Mouse (Mus musculus): Measurements from ENCODE around the gene Nfib.

Nfib gene

DNA sequence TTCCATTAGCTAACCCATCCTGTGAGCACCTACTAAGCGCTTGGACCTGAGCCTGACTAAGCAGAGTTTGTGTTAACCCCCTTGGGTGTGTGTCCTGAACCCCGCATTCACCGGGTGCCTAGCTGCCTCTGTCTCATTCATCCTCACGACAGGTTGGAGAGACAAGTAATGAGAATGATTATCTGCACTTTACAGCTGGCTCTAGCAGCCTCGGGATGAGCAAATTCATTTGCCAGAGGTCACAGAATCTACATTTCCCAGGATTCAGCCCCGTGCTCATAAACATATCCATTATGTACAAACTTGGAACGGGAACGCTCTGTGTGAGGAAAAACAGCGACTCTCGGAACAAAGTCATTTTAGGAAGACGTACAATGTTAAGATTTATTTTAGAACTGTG is 6.0 kb downstream of the Nfib start:
- no peak for TF ChIP-seq GATA4 (IDR thresholded peaks at IDR 0.05; ENCODE audit: insufficient replicate concordance, low read length)

GRCm38 (mm10) chr4:82698616-82699015 is 6.9 kb downstream of the Nfib start:
- TF ChIP-seq GATA4 (IDR thresholded peaks at IDR 0.05; ENCODE audit: insufficient replicate concordance, low read length): no peak

DNA sequence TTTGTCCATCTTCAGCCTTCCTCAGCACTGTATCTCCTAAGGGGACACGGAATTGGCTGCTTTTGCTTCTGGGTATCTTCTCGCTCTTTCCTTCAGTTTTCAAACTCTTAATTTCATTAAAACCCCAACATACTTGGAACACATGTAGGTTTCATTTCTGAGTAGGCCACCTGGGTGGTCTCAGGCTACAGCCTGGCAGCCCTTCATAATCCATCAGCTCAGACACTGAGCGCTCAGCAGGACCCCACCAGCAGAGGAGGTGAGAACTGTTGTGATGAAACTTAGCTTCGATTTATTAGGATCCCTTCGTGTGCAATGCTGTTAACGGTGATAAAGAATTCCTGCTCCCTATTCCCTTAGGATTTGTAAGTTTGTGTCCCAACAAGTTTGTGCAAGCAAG is 8.4 kb downstream of the Nfib start:
- TF ChIP-seq GATA4 (IDR thresholded peaks at IDR 0.05; ENCODE audit: insufficient replicate concordance, low read length): no peak

- no peak for TF ChIP-seq GATA4 (IDR thresholded peaks at IDR 0.05; ENCODE audit: insufficient replicate concordance, low read length)
Observed at GRCm38 (mm10) chr4:82695760-82696501, 9.6 kb downstream of the Nfib start.

DNA sequence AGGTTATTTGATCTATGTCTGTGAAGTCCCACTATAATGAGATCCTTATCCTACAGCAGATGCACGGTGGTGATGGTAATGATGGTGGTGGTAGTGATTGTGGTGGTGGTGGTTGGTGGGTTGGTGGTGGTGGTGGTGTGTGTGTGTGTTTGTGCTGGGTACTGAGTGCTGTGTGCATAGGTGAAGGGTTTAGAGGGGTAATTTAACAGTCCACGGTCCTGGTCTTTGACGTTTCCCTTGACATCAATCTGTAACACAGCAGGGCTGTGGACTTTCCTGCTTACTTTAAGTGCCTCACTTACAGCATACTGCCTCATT is 13.6 kb downstream of the Nfib start:
- no peak for TF ChIP-seq GATA4 (IDR thresholded peaks at IDR 0.05; ENCODE audit: insufficient replicate concordance, low read length)

- no peak for TF ChIP-seq GATA4 (IDR thresholded peaks at IDR 0.05; ENCODE audit: insufficient replicate concordance, low read length)
Observed at GRCm38 (mm10) chr4:82691126-82692008, 14.2 kb downstream of the Nfib start.

- TF ChIP-seq GATA4 (IDR thresholded peaks at IDR 0.05; ENCODE audit: insufficient replicate concordance, low read length): no peak
Observed at GRCm38 (mm10) chr4:82690267-82690666, 15.3 kb downstream of the Nfib start.

- no peak for TF ChIP-seq GATA4 (IDR thresholded peaks at IDR 0.05; ENCODE audit: insufficient replicate concordance, low read length)
Observed at GRCm38 (mm10) chr4:82686037-82686436, 19.5 kb downstream of the Nfib start.

GRCm38 (mm10) chr4:82684088-82684715 is 21.3 kb downstream of the Nfib start:
- no peak for TF ChIP-seq GATA4 (IDR thresholded peaks at IDR 0.05; ENCODE audit: insufficient replicate concordance, low read length)

DNA sequence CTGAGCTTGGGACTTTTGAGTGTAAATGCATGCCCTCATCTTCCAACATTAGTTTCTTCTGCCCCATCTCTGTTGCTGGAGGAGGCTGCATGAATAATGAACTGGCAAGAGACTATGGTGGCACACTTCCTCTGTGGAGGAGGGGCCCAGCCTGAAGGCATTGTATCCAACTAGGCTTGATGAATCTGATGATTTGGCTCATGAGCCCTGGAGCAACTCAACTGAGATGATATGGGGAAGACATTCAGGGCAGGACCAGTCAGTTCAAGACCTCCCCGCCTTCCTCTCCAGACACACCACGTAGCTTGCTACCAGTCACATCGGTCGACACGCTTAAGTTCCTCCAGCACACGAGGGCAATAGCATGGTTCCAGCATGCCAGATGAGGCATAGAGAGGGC is 22.0 kb downstream of the Nfib start:
- TF ChIP-seq GATA4 (IDR thresholded peaks at IDR 0.05; ENCODE audit: insufficient replicate concordance, low read length): no peak

DNA sequence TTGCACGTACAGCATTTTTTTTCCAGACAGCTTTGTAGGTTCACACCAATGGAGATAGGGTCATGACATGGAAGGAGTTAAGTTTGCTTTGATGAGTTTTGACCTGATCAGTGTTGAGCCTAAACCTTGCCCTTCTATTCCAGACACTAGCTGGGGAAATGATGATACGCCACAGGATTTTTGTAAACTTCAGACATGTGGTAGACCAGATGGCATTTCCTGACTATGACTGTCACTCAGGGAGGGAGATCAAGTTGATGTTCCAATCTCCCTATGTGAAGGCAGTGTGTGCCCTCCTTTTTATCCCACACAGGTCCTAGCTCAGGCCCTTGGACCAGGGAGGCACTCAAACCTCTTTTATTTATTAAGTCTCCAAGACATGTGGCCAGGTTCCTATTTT is 29.4 kb downstream of the Nfib start:
- TF ChIP-seq GATA4 (IDR thresholded peaks at IDR 0.05; ENCODE audit: insufficient replicate concordance, low read length): no peak

DNA sequence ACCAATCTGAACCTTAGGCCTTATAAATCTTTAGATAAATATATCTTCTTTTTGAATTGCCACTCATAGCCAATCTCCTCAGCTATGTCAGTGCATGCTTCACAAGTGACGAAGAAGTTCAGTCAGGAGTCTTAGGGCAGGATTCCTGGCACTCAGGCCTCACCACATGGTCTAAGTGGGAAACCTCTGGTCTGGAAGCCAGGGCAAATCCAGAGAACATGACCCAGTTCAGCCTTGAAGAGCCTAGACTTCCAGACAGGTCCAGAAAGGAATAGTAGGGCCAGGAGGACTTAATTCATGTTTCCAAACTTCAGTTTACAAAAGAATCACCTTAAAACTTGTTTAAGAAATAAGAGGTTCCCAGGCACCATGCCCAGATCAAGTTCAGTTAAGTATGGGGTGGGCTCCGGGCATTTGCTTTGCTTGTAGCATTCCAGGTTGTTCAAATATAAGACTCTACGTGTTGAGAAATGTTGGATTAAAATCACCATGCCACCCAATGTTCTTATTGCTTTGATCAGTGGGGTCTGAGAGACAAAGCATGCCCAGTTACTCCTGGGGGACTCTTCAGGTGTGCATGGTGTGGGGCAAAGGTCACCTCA is 38.2 kb downstream of the Nfib start:
- no peak for TF ChIP-seq GATA4 (IDR thresholded peaks at IDR 0.05; ENCODE audit: insufficient replicate concordance, low read length)

- TF ChIP-seq GATA4 (IDR thresholded peaks at IDR 0.05; ENCODE audit: insufficient replicate concordance, low read length): no peak
Observed at GRCm38 (mm10) chr4:82664436-82664835, 41.1 kb downstream of the Nfib start.

GRCm38 (mm10) chr4:82663749-82664381 is 41.7 kb downstream of the Nfib start:
- TF ChIP-seq GATA4 (IDR thresholded peaks at IDR 0.05; ENCODE audit: insufficient replicate concordance, low read length): no peak

DNA sequence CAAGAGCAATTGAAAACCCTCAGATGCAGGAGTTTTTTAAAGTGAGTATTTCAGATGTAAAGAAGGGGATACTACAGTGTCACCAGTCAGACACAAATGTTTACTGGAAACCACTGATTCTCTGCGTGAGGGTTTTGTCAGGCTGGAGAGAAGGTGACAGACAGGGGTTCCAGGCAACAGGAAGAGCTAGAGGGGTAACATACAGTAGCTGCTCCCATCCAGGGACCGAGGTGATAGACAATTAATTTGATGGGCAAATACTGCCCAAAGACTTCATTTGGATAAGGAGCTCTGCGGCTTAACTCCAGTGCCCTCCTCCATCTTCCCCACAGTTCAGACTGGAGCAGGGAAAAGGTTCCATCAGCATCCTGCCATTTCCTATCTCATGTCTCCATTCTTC is 42.9 kb downstream of the Nfib start:
- TF ChIP-seq GATA4 (IDR thresholded peaks at IDR 0.05; ENCODE audit: insufficient replicate concordance, low read length): no peak
